Mouse (Mus musculus): ENCODE results near the gene Gm3250. TPM values are rescaled to one million over a fixed set of nuclear protein-coding genes. Genes with fewer than 3 reads are reported as not detected.
"Not testable (repeated sequence)": the region's sequence is repeated elsewhere in the genome, so short reads cannot be mapped to it uniquely, and the experiment has no call there.

Gm3250 gene
- polyA plus RNA-seq, 1 experiment from 2014 or later, result not detected

- not testable (repeated sequence) for ATAC-seq (ENCODE audit: insufficient read depth, low FRiP score, low read depth); H3K36me3 ChIP-seq; H3K9ac ChIP-seq; H3K27me3 ChIP-seq (replicated peaks); H3K4me1 ChIP-seq; H3K4me2 ChIP-seq; H3K4me3 ChIP-seq (replicated peaks); H3K27ac ChIP-seq; H3K9me3 ChIP-seq
- WGBS, result 53% methylated on average over 5 of the region's 5 CpGs
Observed at GRCm38 (mm10) chr10:77741924-77742688, 40.2 kb downstream of the Gm3250 start, which contains the start of gene Gm18596. Gm18596 (minus strand) TSS chr10:77742638.

GRCm38 (mm10) chr10:77738929-77739328 lies 43.4 kb downstream of the Gm3250 start:
- no peaks in the 10 kb centered on the region for H3K4me1 ChIP-seq
- H3K27ac ChIP-seq, result no peak overlapping the region
- no peaks in the 10 kb centered on the region for H3K36me3 ChIP-seq
- no peak for ATAC-seq (ENCODE audit: insufficient read depth, low FRiP score, low read depth)
- no peak overlapping the region for H3K4me3 ChIP-seq (replicated peaks)
- H3K4me2 ChIP-seq, result no peak overlapping the region
- no peaks in the 10 kb centered on the region for H3K27me3 ChIP-seq (replicated peaks)
- WGBS, result 85% methylated on average over 4 of the region's 4 CpGs
- H3K9ac ChIP-seq, result no peak overlapping the region
- no peaks in the 10 kb centered on the region for H3K9me3 ChIP-seq

- H3K4me3 ChIP-seq (replicated peaks), result no peak overlapping the region
Observed at GRCm38 (mm10) chr10:77735928-77736327, 46.4 kb downstream of the Gm3250 start.

More at GRCm38 (mm10) chr10:77735928-77736327, 46.4 kb downstream of the Gm3250 start:
- H3K27ac ChIP-seq, result no peak overlapping the region
- ATAC-seq (ENCODE audit: insufficient read depth, low FRiP score, low read depth), result no peak
- H3K9me3 ChIP-seq, result no peaks in the 10 kb centered on the region
- H3K4me1 ChIP-seq, result no peaks in the 10 kb centered on the region
- no peaks in the 10 kb centered on the region for H3K36me3 ChIP-seq
- WGBS, result 91% methylated on average over 1 of the region's 1 CpGs
- no peaks in the 10 kb centered on the region for H3K27me3 ChIP-seq (replicated peaks)
- no peak overlapping the region for H3K4me2 ChIP-seq
- H3K9ac ChIP-seq, result no peak overlapping the region

Other genes with a start within 250 kb of the Gm3250 start
- gene Pttg1ip, start 200.8 kb downstream of the Gm3250 start, polyA plus RNA-seq (2015; fragmentation: Nextera tagmentation; extraction: Ambion mirVana), result 174 and 178 TPM in 2 replicates
- gene Sumo3, start 176.4 kb downstream of the Gm3250 start, polyA plus RNA-seq (2015; fragmentation: Nextera tagmentation; extraction: Ambion mirVana), result 324 and 334 TPM in 2 replicates
- gene Gm49325, start 176.3 kb downstream of the Gm3250 start, polyA plus RNA-seq (2015; fragmentation: Nextera tagmentation; extraction: Ambion mirVana), result 4.8 TPM in 1 of 2 replicates, not detected in the other
- 70.7 and 73.3 TPM in 2 replicates for gene Ube2g2, start 160.3 kb downstream of the Gm3250 start, polyA plus RNA-seq (2015; fragmentation: Nextera tagmentation; extraction: Ambion mirVana)
- 0.85 and 1.0 TPM in 2 replicates for gene Tspear, start 96.0 kb downstream of the Gm3250 start, polyA plus RNA-seq (2015; fragmentation: Nextera tagmentation; extraction: Ambion mirVana)
- gene Gm19402, start 91.8 kb downstream of the Gm3250 start, polyA plus RNA-seq (2015; fragmentation: Nextera tagmentation; extraction: Ambion mirVana), result not detected in 2 replicates
- gene Gm9508, start 85.3 kb downstream of the Gm3250 start, polyA plus RNA-seq (2015; fragmentation: Nextera tagmentation; extraction: Ambion mirVana), result not detected in 2 replicates
- not detected in 2 replicates for gene Gm10272, start 75.9 kb downstream of the Gm3250 start, polyA plus RNA-seq (2015; fragmentation: Nextera tagmentation; extraction: Ambion mirVana)
- gene Gm10024, start 71.1 kb downstream of the Gm3250 start, polyA plus RNA-seq (2015; fragmentation: Nextera tagmentation; extraction: Ambion mirVana), result 0.35 TPM in 1 of 2 replicates, not detected in the other
- gene Gm10142, start 66.7 kb downstream of the Gm3250 start, polyA plus RNA-seq (2015; fragmentation: Nextera tagmentation; extraction: Ambion mirVana), result not detected in 2 replicates
- not detected in 2 replicates for gene Krtap12-1, start 61.9 kb downstream of the Gm3250 start, polyA plus RNA-seq (2015; fragmentation: Nextera tagmentation; extraction: Ambion mirVana)
- not detected in 2 replicates for gene Gm10100, start 56.1 kb downstream of the Gm3250 start, polyA plus RNA-seq (2015; fragmentation: Nextera tagmentation; extraction: Ambion mirVana)
- gene Gm18596, start 39.9 kb downstream of the Gm3250 start, polyA plus RNA-seq (2015; fragmentation: Nextera tagmentation; extraction: Ambion mirVana), result not detected in 2 replicates
- gene Gm9736, start 31.2 kb downstream of the Gm3250 start, polyA plus RNA-seq (2015; fragmentation: Nextera tagmentation; extraction: Ambion mirVana), result not detected in 2 replicates
- gene Gm3233, start 22.9 kb downstream of the Gm3250 start, polyA plus RNA-seq (2015; fragmentation: Nextera tagmentation; extraction: Ambion mirVana), result not detected in 2 replicates
- gene Gm3238, start 11.2 kb downstream of the Gm3250 start, polyA plus RNA-seq (2015; fragmentation: Nextera tagmentation; extraction: Ambion mirVana), result not detected in 2 replicates
- not detected in 2 replicates for gene Gm7138, start 5.6 kb downstream of the Gm3250 start, polyA plus RNA-seq (2015; fragmentation: Nextera tagmentation; extraction: Ambion mirVana)
- gene Gm7137, start 5.7 kb upstream of the Gm3250 start, polyA plus RNA-seq (2015; fragmentation: Nextera tagmentation; extraction: Ambion mirVana), result not detected in 2 replicates
- gene Gm9639, start 12.5 kb upstream of the Gm3250 start, polyA plus RNA-seq (2015; fragmentation: Nextera tagmentation; extraction: Ambion mirVana), result not detected in 2 replicates
- gene Gm19668, start 16.6 kb upstream of the Gm3250 start, polyA plus RNA-seq (2015; fragmentation: Nextera tagmentation; extraction: Ambion mirVana), result not detected in 2 replicates
- not detected in 2 replicates for gene Gm9507, start 29.3 kb upstream of the Gm3250 start, polyA plus RNA-seq (2015; fragmentation: Nextera tagmentation; extraction: Ambion mirVana)
- not detected in 2 replicates for gene Gm2696, start 32.1 kb upstream of the Gm3250 start, polyA plus RNA-seq (2015; fragmentation: Nextera tagmentation; extraction: Ambion mirVana)
- gene Krtap10-4, start 44.6 kb upstream of the Gm3250 start, polyA plus RNA-seq (2015; fragmentation: Nextera tagmentation; extraction: Ambion mirVana), result not detected in 2 replicates
- gene Krtap10-10, start 53.4 kb upstream of the Gm3250 start, polyA plus RNA-seq (2015; fragmentation: Nextera tagmentation; extraction: Ambion mirVana), result not detected in 2 replicates
- not detected in 2 replicates for gene Gm36176, start 64.3 kb upstream of the Gm3250 start, polyA plus RNA-seq (2015; fragmentation: Nextera tagmentation; extraction: Ambion mirVana)
- not detected in 2 replicates for gene Gm10318, start 70.3 kb upstream of the Gm3250 start, polyA plus RNA-seq (2015; fragmentation: Nextera tagmentation; extraction: Ambion mirVana)
- not detected in 2 replicates for gene Gm3285, start 79.4 kb upstream of the Gm3250 start, polyA plus RNA-seq (2015; fragmentation: Nextera tagmentation; extraction: Ambion mirVana)
- 5.0 and 6.4 TPM in 2 replicates for gene Lrrc3, start 120.0 kb upstream of the Gm3250 start, polyA plus RNA-seq (2015; fragmentation: Nextera tagmentation; extraction: Ambion mirVana)
- gene Trpm2, start 188.0 kb upstream of the Gm3250 start, polyA plus RNA-seq (2015; fragmentation: Nextera tagmentation; extraction: Ambion mirVana), result 1.2 TPM in 2 replicates
- 23.6 and 26.7 TPM in 2 replicates for gene 1810043G02Rik, start 196.0 kb upstream of the Gm3250 start, polyA plus RNA-seq (2015; fragmentation: Nextera tagmentation; extraction: Ambion mirVana)
- 193 and 202 TPM in 2 replicates for gene Pfkl, start 227.5 kb upstream of the Gm3250 start, polyA plus RNA-seq (2015; fragmentation: Nextera tagmentation; extraction: Ambion mirVana)